Mouse (Mus musculus) limb, embryonic 14.5 days (tissue): ENCODE data around the gene Ccdc85b. TPM values are rescaled to one million over a fixed set of nuclear protein-coding genes. Genes with fewer than 3 reads are reported as not detected.
A peak's percentile ranks its signal among the peaks of the same experiment; 100 is the strongest.

ENCODE experiments used
- ATAC-seq: fragments of 200-750 bp; cut with Nextera tagmentation; 2 replicates; pipeline ENCODE4 v1.8.0; 2017; ENCODE audit warnings: low read depth, moderate number of reproducible peaks, moderate TSS enrichment; ENCODE audit not compliant: low FRiP score
- DNase-seq: peaks from one replicate; pipeline ENCODE4 v3.0.0-alpha.2; 2015; ENCODE audit warnings: low spot score
- H3K27ac ChIP-seq: fragments of 300-500 bp; sonication (generic); replicated peaks from 2 replicates; pipeline ENCODE4 v1.5.1; 2014; ENCODE audit warnings: low read depth, mild to moderate bottlenecking, low read length, moderate library complexity, mixed read lengths
- H3K27me3 ChIP-seq: fragments of 300-500 bp; sonication (generic); 2 replicates; pipeline ENCODE4 v1.6.1; 2014; ENCODE audit warnings: low read length, mixed read lengths; ENCODE audit not compliant: control insufficient read depth, insufficient read depth
- H3K36me3 ChIP-seq: fragments of 300-500 bp; sonication (generic); 2 replicates; pipeline ENCODE4 v1.6.1; 2014; ENCODE audit warnings: mild to moderate bottlenecking, low read length, moderate library complexity, mixed read lengths; ENCODE audit not compliant: control insufficient read depth, insufficient read depth
- H3K4me1 ChIP-seq: fragments of 300-500 bp; sonication (generic); 2 replicates; pipeline ENCODE4 v1.6.1; 2014; ENCODE audit warnings: antibody characterized with exemption, low read length, mixed read lengths; ENCODE audit not compliant: control insufficient read depth, insufficient read depth
- H3K4me2 ChIP-seq: fragments of 300-500 bp; sonication (generic); replicated peaks from 2 replicates; pipeline ENCODE4 v1.6.1; 2014; ENCODE audit warnings: low read depth, mild to moderate bottlenecking, low read length, moderate library complexity; ENCODE audit not compliant: severe bottlenecking
- H3K4me3 ChIP-seq: fragments of 300-500 bp; sonication (generic); replicated peaks from 2 replicates; pipeline ENCODE4 v1.5.1; 2014; ENCODE audit warnings: low read length
- H3K9ac ChIP-seq: fragments of 300-500 bp; sonication (generic); 2 replicates; pipeline ENCODE4 v1.6.1; 2014; ENCODE audit warnings: mild to moderate bottlenecking, low read depth, low read length, moderate library complexity; ENCODE audit not compliant: severe bottlenecking
- H3K9me3 ChIP-seq: fragments of 300-500 bp; sonication (generic); 2 replicates; pipeline ENCODE4 v1.6.1; 2016; ENCODE audit warnings: low read length; ENCODE audit not compliant: control insufficient read depth
- POLR2A ChIP-seq: fragments of 200-500 bp; IDR thresholded peaks from 2 replicates; pipeline ENCODE4 v1.8.0; 2012; ENCODE audit warnings: inconsistent platforms, mild to moderate bottlenecking, moderate library complexity, borderline replicate concordance; ENCODE audit not compliant: insufficient read depth, insufficient read length; ENCODE audit errors: extremely low read depth
- WGBS: fragments of 180-500 bp; shearing (Covaris S2); extraction: QIAGEN DNeasy Blood & Tissue Kit; methylation state at CpG from one replicate; pipeline ENCODE4 v1.1.7; 2014; 5-methylcytosine and 5-hydroxymethylcytosine counted together
- polyA plus RNA-seq, 2 experiments: library from polyadenylated mRNA; depleted of rRNA in 1 of 2; stranded (reverse) in 1 of 2; unstranded in 1 of 2; fragments of >200 nt; fragmentation: Nextera tagmentation in 1 of 2; extraction: Ambion mirVana in 1 of 2; gene quantifications; 2 replicates each; pipeline versions ENCODE4 v1.2.1 to v1.2.3; 2012 to 2014

Gene Ccdc85b
- 6.6 and 6.9 TPM in 2 replicates for polyA plus RNA-seq (2012; rRNA removed)
- 6.5 and 7.0 TPM in 2 replicates for polyA plus RNA-seq (2014; fragmentation: Nextera tagmentation; extraction: Ambion mirVana)

DNA sequence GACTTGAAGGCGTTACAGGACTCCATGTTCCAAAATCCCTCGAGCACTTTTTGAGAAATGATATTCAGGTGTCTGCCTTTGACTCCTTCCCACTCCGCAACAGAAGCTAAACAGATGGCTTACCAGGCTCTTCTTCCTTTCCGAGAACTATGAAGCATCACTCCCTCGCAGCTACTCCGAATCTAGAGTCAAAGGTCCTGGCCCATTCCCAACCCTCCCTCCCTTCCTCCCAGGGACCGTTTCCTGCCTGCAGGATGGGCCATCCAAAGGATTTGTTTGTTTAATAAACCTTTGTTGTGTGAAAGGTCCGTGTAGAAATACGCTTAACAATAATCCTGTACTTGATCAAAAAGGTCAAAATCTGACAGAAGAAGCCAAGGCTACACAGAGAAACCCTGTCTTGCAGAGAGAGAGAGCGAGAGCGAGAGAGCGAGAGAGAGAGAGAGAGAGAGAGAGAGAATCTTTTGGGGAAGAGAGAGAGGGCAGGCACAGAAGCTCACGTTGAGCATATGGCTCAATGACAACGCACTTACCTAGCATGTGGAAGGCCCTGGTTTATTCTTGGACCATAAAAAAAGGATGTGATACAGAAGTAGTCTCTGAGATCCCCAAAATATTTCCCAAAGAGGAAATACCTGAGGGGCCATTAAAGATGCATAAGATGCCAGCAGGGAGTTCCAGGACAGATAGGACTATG is at the start of gene Ccdc85b:
TSS of gene Ccdc85b (minus strand) at position 149 of the 697 bp plus-strand sequence.
- 18% methylated on average over 14 of the region's 14 CpGs for WGBS
- Histone ChIP-seq H3K9me3 (no peaks in the 10 kb centered on the region), H3K4me3 (peak within 1 kb of the TSS; percentile 62), H3K4me1 (peaks cover 26% of the 10 kb centered on the region), H3K27me3 (no peaks in the 10 kb centered on the region), H3K4me2 (peak within 1 kb of the TSS; percentile 98), H3K27ac (peak within 1 kb of the TSS; percentile 70), H3K36me3 (peaks cover 23% of the 10 kb centered on the region), H3K9ac (peak within 1 kb of the TSS; percentile 60)
- no peak for ATAC-seq
- DNase-seq = no peak
- TF ChIP-seq POLR2A = no peak

DNA sequence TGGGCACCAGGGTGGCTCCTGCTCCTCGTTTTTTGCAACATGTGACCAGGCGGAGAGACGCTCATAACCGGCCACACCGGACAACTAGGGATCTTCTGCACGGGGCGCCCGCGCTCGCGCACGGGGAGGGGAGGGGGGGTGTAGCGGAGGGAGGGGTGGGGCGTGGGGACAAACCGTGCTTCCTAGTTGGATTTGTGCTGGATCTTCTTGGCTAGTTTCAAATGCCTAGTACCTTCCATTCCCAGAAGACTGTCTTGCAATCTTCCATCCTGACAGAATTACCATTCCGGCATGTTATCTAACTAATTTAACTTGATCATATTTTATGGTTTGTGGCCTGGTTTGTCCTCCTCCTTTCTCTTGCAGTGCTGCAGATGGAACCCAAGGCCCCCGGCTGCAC is 46.0 kb upstream of the Ccdc85b start, which contains the start of gene 1700020D05Rik:
TSS of gene 1700020D05Rik (minus strand) at position 101 of the 400 bp plus-strand sequence.
- H3K27me3 ChIP-seq = no peaks in the 10 kb centered on the region
- no peak within 1 kb of the TSS for H3K27ac ChIP-seq
- no peaks in the 10 kb centered on the region for H3K4me1 ChIP-seq
- H3K9me3 ChIP-seq = no peaks in the 10 kb centered on the region; the same call in 1 of the 2 replicates
- H3K4me2 ChIP-seq = no peak within 1 kb of the TSS
- no peak for TF ChIP-seq POLR2A
- no peak within 1 kb of the TSS for H3K4me3 ChIP-seq
- H3K9ac ChIP-seq = no peak within 1 kb of the TSS
- no peak for DNase-seq
- no peak for ATAC-seq
- no peaks in the 10 kb centered on the region for H3K36me3 ChIP-seq
- 65% methylated on average over 15 of the region's 17 CpGs for WGBS

GRCm38 (mm10) chr19:5500330-5500875 is 42.7 kb upstream of the Ccdc85b start:
- no peak for ATAC-seq
- no peak for DNase-seq
- Histone ChIP-seq H3K4me2 (no peak overlapping the region), H3K27ac (no peak overlapping the region), H3K9me3 (no peaks in the 10 kb centered on the region), H3K4me1 (no peaks in the 10 kb centered on the region), H3K27me3 (no peaks in the 10 kb centered on the region), H3K9ac (no peak overlapping the region), H3K36me3 (peaks cover 25% of the 10 kb centered on the region), H3K4me3 (no peak overlapping the region)
- 87% methylated on average over 2 of the region's 2 CpGs for WGBS
- TF ChIP-seq POLR2A = no peak

GRCm38 (mm10) chr19:5496052-5496370 is 38.3 kb upstream of the Ccdc85b start:
- Histone ChIP-seq H3K9ac (no peak overlapping the region), H3K4me3 (no peak overlapping the region), H3K36me3 (peaks cover 55% of the 10 kb centered on the region), H3K27ac (no peak overlapping the region), H3K4me1 (peaks cover 5% of the 10 kb centered on the region; the same call in 1 of the 2 replicates), H3K4me2 (no peak overlapping the region), H3K9me3 (no peaks in the 10 kb centered on the region), H3K27me3 (no peaks in the 10 kb centered on the region)
- WGBS = 86% methylated on average over 16 of the region's 16 CpGs
- no peak for ATAC-seq
- no peak for DNase-seq
- TF ChIP-seq POLR2A = no peak

DNA sequence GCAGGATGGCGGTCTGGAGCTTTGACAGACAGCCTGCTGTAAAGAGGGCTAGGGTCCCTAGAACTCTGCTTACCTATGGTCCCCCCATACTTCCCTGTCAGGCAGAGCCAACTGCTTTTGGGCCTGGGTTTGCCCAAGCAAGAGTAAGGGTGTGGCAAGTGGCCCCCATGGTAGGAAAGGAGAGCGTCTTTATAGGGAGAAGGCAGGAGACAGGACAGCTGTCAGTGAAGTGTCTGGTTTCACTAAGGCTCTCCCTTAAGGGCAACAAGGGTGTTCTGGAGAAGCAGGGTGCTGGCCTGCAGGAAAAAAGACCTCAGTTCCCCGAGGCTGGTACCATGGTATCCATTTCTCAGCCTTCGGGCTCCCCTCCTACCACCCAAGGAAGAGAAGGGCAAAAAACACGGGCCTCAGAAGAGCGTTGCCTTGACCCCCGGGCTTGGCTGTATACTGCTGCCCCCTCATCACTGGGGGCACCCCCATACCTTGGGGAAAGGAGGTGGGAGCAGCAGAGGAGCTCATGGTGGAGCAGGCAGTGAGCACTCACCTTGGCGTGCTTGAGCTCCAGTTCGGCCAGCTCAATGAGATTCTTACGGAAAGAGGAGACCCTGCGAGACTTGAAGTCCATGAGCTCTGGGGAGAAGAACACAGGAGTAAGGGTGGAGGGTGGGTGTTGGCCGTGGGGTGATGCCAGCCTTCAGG is 37.8 kb upstream of the Ccdc85b start:
- WGBS = 78% methylated on average over 12 of the region's 12 CpGs
- Histone ChIP-seq H3K27me3 (no peaks in the 10 kb centered on the region), H3K9me3 (no peaks in the 10 kb centered on the region), H3K4me1 (peaks cover 5% of the 10 kb centered on the region; the same call in 1 of the 2 replicates), H3K9ac (no peak overlapping the region), H3K27ac (no peak overlapping the region), H3K4me2 (no peak overlapping the region), H3K4me3 (no peak overlapping the region), H3K36me3 (peaks cover 55% of the 10 kb centered on the region)
- DNase-seq (no peak), ATAC-seq (no peak)
- TF ChIP-seq POLR2A = no peak
